Mouse (Mus musculus): ENCODE measurements around the gene Gm960. TPM values are rescaled to one million over a fixed set of nuclear protein-coding genes. Genes with fewer than 3 reads are reported as not detected.

The Gm960 gene
- polyA plus RNA-seq, 1 experiment from 2014 or later = 2.8 TPM

- no peak for DNase-seq (ENCODE audit: low spot score)
Measured at GRCm38 (mm10) chr19:4712156-4712780, 13.8 kb upstream of the Gm960 start.

DNA sequence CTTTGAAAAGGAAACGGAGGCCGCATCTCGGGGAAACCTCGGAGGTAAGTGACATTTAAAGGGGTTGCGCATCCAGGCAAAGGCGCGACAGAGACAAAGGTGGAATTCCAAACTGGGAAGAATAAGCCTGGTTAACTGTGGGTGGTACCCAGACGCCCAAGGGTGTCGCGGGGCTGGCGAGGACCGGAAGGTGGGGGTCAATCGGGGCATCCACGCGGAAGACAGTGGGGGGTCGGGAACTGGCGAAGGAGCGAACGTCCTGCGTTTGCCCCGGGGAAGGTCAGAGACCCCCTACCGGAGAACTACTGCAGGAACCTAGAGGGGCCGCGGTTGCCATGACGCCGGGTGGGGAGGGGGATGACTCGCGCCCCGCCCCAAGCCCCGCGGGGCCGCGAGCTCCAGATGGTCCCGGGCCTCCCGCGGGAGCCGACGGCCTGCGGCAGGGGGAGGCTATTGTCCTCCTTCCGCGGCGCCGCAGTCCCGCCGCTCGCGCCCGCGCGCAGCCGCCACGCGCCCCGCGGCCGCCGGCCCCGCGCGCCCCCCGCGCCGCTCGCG lies 13.2 kb upstream of the Gm960 start:
- DNase-seq (ENCODE audit: low spot score) = no peak

DNA sequence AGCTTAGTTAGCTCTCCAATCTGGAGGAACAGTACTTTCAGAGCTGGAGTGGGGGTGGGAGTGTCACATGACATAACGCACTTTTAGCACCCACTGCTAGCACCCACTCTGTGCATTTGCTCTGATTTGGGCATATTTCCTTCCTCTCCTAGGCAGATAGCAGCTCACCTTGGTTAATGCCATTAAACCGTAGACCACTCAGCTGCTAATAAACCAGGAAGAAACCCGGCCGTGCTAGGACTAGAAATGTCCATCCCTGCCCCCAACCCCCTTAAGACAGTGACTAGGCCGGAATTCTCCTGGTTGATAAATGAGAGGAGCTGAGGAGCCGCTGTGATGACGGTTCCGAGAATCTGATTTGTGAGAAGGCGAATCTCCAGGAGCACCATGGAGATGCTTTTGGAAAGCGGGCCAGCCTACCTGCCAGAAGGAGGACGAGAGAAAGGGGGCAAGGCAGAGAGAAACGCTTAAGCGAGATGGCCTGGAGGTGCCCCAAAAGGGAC lies 12.7 kb upstream of the Gm960 start, which contains the start of gene Sptbn2:
TSS of gene Sptbn2 (plus strand) at position 70 of the 503 bp plus-strand sequence.
- DNase-seq (ENCODE audit: low spot score) = no peak

DNA sequence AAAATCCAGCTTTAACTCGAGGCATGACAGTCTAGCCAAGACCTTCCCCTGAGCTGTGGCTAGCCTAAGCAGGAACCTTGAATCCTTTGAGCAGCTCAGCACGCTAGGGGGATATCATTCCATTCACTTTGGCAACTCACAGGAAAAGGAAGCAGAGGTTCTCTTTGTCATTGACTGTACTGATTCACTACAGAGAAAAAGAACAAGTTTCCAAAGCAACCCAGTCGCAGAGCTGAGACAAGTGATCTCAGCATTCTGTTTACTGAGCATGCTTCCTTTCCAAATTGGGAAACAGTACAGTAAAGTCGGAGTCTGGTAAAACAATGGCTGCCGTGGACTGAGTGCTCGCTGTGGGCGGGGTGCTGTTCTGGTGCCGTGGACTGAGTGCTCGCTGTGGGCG lies 10.3 kb upstream of the Gm960 start:
- no peak for DNase-seq (ENCODE audit: low spot score)

DNA sequence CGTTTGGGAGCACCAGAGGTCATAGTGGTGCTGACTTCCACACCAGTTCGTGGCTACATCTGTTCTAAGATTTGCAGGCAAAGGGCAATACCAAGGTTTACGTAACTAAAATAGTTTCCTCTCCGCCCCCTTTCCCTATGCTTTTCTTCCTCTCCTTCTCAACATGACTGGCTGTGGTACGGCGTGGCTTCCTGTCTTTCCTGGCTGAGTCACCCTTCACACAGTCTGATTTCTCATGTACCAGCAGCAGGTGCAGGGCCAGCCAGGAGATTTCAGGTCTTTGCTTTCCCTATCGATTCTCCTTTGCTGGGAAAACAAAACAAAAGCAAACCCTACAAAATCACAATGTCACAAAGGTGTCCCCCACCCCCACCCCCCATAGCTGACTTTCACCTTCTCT lies 2.8 kb upstream of the Gm960 start:
- DNase-seq (ENCODE audit: low spot score) = no peak

DNA sequence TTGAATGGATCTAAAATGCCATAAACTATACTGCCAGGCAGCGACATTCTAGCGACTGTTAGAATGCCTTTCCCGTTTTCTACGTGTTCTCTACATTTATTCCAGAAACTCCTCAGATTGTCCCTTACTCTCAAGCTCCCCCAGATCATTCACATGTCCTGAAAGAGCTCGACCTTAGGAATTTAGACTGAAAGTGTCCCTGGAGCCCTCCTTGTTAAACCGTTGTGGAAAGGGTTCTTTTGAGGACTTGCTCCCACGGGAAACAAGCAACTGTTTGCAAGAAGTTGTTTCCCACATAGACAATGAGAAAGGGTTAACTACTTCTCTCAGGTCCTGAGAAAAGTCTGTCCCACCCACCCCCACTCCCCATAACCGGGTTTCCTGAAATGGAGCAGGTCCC lies 2.2 kb upstream of the Gm960 start:
- DNase-seq (ENCODE audit: low spot score) = no peak

GRCm38 (mm10) chr19:4699821-4700220 lies 1.4 kb upstream of the Gm960 start:
- DNase-seq (ENCODE audit: low spot score) = no peak

DNA sequence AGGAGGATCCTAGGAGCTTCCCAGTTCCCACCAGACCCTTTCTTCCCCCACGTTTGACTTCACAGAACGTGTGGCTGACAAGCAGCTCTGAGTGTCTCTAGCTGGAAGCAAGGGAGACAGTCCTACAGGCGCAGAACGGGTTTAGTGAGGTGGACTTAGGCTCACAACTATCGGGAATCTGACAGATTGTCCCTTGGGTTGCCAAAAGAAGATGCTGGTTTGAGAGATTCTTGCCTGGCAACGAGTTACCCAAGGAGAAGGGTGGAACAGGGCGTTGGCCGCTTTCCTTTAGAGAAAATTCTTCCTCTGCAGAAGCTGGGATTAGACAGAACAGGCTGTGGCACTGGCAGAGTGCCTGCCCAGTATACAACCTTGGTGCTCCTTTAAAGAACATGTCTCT lies 388 bp upstream of the Gm960 start:
- no peak for DNase-seq (ENCODE audit: low spot score)

- DNase-seq (ENCODE audit: low spot score) = no peak
Measured at GRCm38 (mm10) chr19:4697721-4698120, 747 bp downstream of the Gm960 start.

GRCm38 (mm10) chr19:4697121-4697520 lies 1.3 kb downstream of the Gm960 start:
- DNase-seq (ENCODE audit: low spot score) = no peak

DNA sequence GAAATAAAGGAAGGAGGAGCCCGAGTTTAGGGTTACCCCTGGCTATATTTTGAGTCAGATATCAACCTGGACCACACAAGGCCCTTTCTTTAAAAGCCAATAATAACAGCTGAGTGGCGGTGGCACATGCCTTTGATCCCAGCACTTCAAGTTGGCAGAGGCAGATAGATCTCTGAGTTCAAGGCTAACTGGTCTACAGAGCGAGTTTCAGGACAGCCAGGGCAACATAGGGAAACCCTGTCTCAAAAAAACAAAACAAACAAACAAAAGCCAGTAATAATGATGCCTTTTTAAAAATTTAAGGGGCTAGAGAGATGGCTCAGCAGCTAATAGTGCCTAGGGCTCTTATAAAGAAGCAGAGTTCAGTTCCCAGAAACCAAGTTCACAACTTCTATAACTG lies 4.1 kb downstream of the Gm960 start:
- DNase-seq (ENCODE audit: low spot score) = no peak

DNA sequence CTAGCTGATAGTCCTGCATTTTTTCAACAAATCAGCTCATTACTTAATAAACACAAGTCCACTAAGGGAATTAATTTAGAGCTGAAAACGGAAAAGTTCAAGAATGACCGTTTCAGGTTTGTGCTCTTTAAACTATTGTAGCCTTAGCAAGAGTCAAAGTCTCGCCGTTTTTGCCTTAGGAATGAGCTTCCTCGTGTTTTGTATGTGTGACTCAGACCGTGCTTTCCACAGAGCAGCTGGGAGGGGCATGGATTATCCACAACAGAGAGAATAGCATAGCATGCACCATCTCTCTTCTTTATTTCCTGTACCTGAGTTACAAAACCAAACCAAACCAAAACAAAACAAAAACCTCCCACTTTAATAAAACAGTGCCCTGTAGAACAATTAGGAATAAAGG lies 26.1 kb downstream of the Gm960 start:
- DNase-seq (ENCODE audit: low spot score) = no peak

DNA sequence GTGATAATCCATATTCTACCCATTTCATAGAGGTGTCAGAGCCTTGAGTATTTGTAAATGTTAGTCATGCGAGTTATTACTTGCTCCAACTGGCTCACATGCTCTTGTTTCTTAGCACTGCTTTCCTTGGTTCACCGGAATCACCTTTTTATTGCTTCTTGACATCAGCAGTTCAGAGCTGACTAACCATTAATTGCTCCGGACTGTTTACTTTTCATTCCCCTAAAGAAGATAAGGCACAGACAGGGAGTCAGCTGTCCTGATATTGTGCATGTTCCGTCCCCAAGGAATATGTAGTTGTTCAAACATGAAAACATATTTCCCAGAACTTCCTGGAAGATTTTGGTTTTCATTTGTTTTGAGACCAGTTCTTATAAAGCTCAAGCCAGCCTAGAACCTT lies 27.7 kb downstream of the Gm960 start:
- no peak for DNase-seq (ENCODE audit: low spot score)

- no peak for DNase-seq (ENCODE audit: low spot score)
Measured at GRCm38 (mm10) chr19:4666815-4667214, 31.7 kb downstream of the Gm960 start.

DNA sequence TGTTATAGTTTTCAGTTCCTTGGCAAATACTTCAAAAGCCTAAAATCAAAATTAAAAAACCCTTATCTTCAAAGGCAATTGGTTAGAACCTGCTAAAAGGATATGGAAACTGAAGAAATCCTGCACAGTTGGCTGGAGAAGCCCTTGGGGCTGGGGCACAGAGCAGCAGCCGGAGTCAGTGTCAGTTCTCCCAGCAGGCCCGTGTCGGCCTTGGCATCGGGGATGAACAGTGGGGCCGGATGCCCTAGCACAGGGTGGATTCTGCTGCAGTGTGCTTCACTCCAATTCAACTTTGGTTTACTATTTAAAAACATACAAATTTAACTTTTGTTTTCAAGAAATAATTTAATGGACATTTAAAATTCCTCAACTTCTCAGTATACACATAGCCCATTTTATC lies 40.3 kb downstream of the Gm960 start:
- no peak for DNase-seq (ENCODE audit: low spot score)

DNA sequence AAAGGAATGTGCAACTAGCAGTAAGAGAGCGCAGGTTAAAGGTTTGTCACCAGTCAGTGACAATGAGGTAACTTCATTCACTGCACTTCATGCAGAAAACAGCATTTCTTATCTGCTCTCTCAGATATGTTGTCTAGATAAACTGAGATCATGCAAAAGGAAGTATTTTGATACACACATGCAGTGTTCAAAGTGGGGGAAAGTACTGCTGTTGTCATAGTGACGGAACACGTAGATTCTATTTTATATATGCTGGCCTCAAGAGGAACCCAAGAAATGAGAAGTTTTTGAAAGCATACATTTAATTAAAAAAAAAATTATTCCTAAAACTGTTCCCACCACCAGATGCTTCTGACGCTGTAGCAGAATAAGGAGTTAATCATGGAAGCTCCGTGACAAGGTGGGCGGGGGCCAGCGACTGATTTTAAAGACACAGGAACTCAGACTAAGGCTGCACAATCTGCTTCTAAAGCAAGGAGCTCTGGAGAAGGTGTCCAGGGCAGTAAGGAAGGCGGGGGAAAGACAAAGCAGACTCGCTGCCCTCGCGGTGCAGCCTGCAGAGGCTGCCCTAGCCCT lies 51.5 kb downstream of the Gm960 start:
- no peak for DNase-seq (ENCODE audit: low spot score)

DNA sequence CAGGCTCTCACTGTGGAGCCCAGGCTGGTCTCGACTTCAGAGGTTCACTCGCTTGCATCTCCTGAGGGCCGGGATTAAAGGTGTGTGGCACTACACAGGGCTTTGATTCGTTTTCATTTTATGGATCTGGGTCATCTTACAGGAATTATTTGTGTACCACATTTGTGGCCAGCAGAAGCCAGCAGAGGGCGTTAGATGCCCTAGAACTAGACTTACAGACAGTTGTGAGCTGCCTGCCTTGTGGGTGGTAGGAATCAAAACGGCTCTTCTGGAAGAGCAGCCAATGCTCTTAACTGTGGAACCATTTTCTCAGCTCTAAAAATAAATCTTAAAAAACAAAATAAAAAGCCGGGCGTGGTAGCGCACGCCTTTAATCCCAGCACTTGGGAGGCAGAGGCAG lies 54.2 kb downstream of the Gm960 start:
- no peak for DNase-seq (ENCODE audit: low spot score)

DNA sequence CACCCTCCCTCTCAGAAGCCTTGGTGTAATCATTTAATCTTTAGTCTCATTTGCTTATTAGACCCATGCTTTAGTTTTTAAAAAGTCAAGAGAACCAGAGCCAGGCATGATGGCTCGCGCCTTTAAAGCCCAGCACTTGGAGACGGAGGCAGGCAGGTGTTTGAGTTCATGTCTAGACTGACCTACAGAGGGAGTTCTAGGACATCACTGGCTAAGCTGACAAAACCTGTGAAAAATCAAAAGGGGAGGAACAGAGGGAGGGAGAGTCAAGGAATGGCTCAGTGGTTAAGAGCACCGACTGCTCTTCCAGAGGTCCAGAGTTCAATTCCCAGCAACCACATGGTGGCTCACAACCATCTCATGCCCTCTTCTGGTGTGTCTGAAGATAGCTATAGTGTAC lies 62.5 kb downstream of the Gm960 start:
- DNase-seq (ENCODE audit: low spot score) = no peak

DNA sequence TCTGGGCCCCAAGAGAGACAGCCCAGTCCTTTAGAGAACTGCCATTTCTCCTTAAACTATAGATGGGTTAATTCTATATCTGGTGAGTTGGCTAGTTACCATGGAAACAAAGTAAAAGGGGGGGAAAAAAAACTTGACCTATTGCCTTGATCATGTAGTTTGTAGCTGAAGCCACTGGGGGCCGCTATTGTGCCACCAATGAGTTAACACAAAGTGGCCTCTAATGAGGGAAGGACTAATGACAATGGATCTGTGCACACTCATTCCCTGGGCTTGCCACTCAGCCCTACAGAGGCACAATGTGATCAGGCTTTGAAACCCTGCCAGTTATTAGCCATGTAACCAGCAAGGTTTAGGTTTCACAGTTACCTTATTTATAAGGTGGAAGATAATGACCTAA lies 69.6 kb downstream of the Gm960 start:
- DNase-seq (ENCODE audit: low spot score) = peak; percentile 55

DNA sequence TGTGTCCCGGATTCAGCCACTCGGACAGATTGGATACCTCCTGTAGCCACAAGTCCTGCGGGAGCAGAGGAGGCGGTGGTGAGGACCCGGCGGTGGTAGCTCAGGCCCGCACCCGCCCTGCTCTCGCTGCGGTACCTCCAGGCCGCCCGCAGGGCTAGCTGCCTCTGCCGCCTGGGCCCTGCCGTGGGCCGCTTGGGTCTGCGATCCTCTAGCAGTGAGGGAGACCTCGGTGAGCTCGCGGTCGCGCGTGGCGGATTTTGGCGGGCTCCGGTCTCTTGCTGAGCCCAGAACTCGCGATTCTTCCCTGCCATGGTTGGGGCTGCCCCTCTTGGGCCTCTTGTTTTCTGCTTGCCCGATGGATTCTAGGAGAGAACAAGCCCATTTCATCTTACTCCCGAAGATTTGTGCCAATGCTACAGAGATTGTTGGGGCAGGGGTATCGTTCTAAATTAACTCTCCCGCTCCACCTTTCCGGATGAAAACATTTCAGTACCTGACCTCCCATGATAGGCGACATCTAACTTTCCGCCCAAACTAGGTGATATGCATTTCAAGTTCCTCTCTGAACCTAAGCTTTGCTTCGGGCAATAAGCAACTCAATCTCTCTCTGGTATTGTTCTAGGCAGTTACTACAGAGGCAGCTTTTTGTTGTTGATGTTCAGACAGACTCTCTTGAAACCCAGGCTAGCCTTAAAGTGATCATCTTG lies 72.5 kb downstream of the Gm960 start:
- no peak for DNase-seq (ENCODE audit: low spot score)

DNA sequence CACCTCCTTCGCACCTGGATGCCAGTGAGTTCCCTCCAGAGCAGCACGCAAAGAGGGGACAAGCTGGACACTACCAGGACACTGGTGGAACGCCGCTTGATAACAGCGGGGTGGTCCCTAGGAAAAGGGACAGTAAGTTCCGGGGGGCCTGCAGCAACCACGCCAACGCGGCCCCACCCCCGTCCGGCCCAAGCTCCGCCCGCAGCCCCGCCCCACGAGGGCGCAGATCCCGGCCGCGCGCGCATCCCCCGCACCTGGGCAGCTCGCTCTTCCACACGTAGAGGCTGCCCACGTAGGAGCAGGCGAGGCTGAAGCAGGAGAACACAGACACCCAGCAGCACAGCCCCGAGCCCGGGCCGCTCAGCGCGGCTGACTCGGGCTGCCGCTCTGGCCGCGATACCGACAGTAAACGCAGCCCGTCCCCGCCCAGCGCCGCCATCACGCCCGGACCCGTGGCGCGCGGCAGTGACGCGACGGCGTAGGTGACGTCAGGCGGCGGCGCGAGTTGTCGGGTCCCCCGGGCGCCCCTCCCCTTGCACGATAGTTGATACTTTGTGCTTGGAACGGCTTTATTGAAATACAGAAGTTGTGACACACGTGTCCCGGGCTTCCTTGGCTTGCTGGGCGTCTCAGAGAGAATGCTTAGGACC lies 73.2 kb downstream of the Gm960 start, which contains the start of gene Rce1:
TSS of gene Rce1 (minus strand) at position 463 of the 650 bp plus-strand sequence.
- DNase-seq (ENCODE audit: low spot score) = peak; percentile 91

All from thymus, postnatal 0 days (tissue).